Mouse (Mus musculus) testis, adult 2 months (tissue): ENCODE data around the gene Akr1d1.

Experiments used
- CTCF ChIP-seq: fragments of 200-500 bp; IDR thresholded peaks from 2 replicates; pipeline ENCODE4 v1.5.1; 2012; ENCODE audit warnings: low read depth, mild to moderate bottlenecking, inconsistent platforms, low read length, moderate library complexity; ENCODE audit not compliant: control insufficient read depth, insufficient read depth, insufficient replicate concordance
- POLR2A ChIP-seq: fragments of 200-500 bp; IDR thresholded peaks from 2 replicates; pipeline ENCODE4 v1.6.1; 2012; ENCODE audit warnings: low read depth, mild to moderate bottlenecking, inconsistent platforms, low read length, moderate library complexity; ENCODE audit not compliant: control insufficient read depth

GRCm38 (mm10) chr6:37554327-37554726 lies 24.4 kb downstream of the Akr1d1 start:
- TF ChIP-seq POLR2A (no peak), CTCF (no peak)
